Mouse (Mus musculus): Measurements from ENCODE around the gene Vps9d1. TPM values are rescaled to one million over a fixed set of nuclear protein-coding genes. Genes with fewer than 3 reads are reported as not detected.
"Not testable (repeated sequence)": the region's sequence is repeated elsewhere in the genome, so short reads cannot be mapped to it uniquely, and the experiment has no call there.

The Vps9d1 gene
- polyA plus RNA-seq, 1 experiment from 2014 or later: 44.3 TPM

GRCm38 (mm10) chr8:123202288-123202687 lies 51.9 kb downstream of the Vps9d1 start:
- peaks cover 28% of the 10 kb centered on the region for H3K36me3 ChIP-seq
- no peak overlapping the region for H3K9ac ChIP-seq
- 30% methylated on average over 5 of the region's 5 CpGs for WGBS
- no peak overlapping the region for H3K4me2 ChIP-seq (replicated peaks)
- H3K27me3 ChIP-seq: no peaks in the 10 kb centered on the region
- no peak overlapping the region for H3K27ac ChIP-seq
- 0 out of 2 replicates have a peak, but pooled peaks cover 3% of the 10 kb centered on the region for H3K4me1 ChIP-seq
- H3K4me3 ChIP-seq: no peak overlapping the region
- H3K9me3 ChIP-seq (replicated peaks): no peaks in the 10 kb centered on the region
- ATAC-seq (ENCODE audit: low FRiP score): 0 out of 2 replicates have a peak, but pooled peaks have one; percentile 19

DNA sequence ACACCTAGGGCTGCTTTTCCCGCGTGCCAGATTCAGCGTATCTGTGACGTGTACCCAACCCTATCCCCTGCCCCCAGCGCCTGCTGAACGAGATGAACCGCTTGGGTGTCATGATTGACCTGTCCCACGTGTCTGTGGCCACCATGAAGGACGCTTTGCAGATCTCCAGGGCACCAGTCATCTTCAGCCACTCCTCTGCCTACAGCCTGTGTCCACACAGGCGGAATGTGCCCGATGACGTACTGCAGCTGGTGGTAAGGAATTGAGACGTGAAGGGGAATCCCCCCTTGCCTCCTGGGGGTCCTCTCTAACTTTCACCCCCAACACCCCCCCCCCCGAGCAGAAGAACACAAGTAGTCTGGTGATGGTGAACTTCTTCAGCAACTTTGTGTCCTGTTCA lies 54.3 kb downstream of the Vps9d1 start:
- Histone ChIP-seq H3K9me3 (replicated peaks) (no peaks in the 10 kb centered on the region), H3K4me3 (no peak overlapping the region), H3K27me3 (no peaks in the 10 kb centered on the region), H3K9ac (no peak overlapping the region), H3K4me2 (replicated peaks) (no peak overlapping the region), H3K36me3 (peaks cover 9% of the 10 kb centered on the region), H3K27ac (no peak overlapping the region), H3K4me1 (0 out of 2 replicates have a peak, but pooled peaks cover 3% of the 10 kb centered on the region)
- no peak for ATAC-seq (ENCODE audit: low FRiP score)
- WGBS: 75% methylated on average over 14 of the region's 14 CpGs

- WGBS: 75% methylated on average over 5 of the region's 5 CpGs
- H3K27ac ChIP-seq; H3K4me3 ChIP-seq; H3K4me2 ChIP-seq (replicated peaks); H3K9me3 ChIP-seq (replicated peaks); H3K4me1 ChIP-seq; H3K27me3 ChIP-seq; ATAC-seq (ENCODE audit: low FRiP score); H3K36me3 ChIP-seq; H3K9ac ChIP-seq: not testable (repeated sequence)
Measured at GRCm38 (mm10) chr8:123197016-123197415, 57.1 kb downstream of the Vps9d1 start.

DNA sequence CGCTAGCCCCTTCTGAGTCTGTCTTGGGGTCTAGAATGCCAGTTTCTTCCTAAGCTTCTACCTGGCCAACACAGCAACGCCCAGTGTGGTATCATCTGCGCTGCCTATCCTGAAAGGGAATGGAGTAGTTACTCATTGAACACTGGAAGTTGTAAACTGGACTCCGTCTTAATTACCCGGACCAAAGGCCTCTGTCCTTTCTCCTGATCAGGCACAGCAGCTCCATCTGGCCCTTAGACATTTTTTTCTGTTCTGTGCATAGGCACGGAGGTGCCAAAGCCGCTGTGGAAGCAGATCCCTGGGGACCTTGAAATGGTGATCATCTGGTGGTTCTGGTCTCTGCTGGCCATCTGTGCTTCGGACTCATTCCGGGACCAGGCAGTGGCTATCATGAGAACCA lies 60.4 kb downstream of the Vps9d1 start:
- WGBS: 86% methylated on average over 9 of the region's 9 CpGs
- H3K36me3 ChIP-seq: no peaks in the 10 kb centered on the region
- H3K9me3 ChIP-seq (replicated peaks): no peaks in the 10 kb centered on the region
- no peaks in the 10 kb centered on the region for H3K4me1 ChIP-seq
- no peak overlapping the region for H3K4me3 ChIP-seq
- ATAC-seq (ENCODE audit: low FRiP score): no peak
- no peaks in the 10 kb centered on the region for H3K27me3 ChIP-seq
- H3K4me2 ChIP-seq (replicated peaks): no peak overlapping the region
- no peak overlapping the region for H3K27ac ChIP-seq
- no peak overlapping the region for H3K9ac ChIP-seq

Other genes starting within 250 kb of the Vps9d1 start
- 87.0 and 90.1 TPM in 2 replicates for gene Ankrd11, start 212.1 kb downstream of the Vps9d1 start, polyA plus RNA-seq (2016; fragmentation: Nextera tagmentation; extraction: Ambion mirVana)
- 62.6 and 63.9 TPM in 2 replicates for gene Spg7, start 191.4 kb downstream of the Vps9d1 start, polyA plus RNA-seq (2016; fragmentation: Nextera tagmentation; extraction: Ambion mirVana)
- 1,018 and 1,026 TPM in 2 replicates for gene Rpl13, start 152.0 kb downstream of the Vps9d1 start, polyA plus RNA-seq (2016; fragmentation: Nextera tagmentation; extraction: Ambion mirVana)
- gene Cpne7, start 137.0 kb downstream of the Vps9d1 start, polyA plus RNA-seq (2016; fragmentation: Nextera tagmentation; extraction: Ambion mirVana): 0.15 and 0.35 TPM in 2 replicates
- gene Sult5a1, start 96.0 kb downstream of the Vps9d1 start, polyA plus RNA-seq (2016; fragmentation: Nextera tagmentation; extraction: Ambion mirVana): 8.1 and 9.7 TPM in 2 replicates
- 0.35 and 0.36 TPM in 2 replicates for gene Dpep1, start 68.1 kb downstream of the Vps9d1 start, polyA plus RNA-seq (2016; fragmentation: Nextera tagmentation; extraction: Ambion mirVana)
- 160 and 166 TPM in 2 replicates for gene Chmp1a, start 41.6 kb downstream of the Vps9d1 start, polyA plus RNA-seq (2016; fragmentation: Nextera tagmentation; extraction: Ambion mirVana)
- 8.3 and 8.8 TPM in 2 replicates for gene Spata33, start 41.5 kb downstream of the Vps9d1 start, polyA plus RNA-seq (2016; fragmentation: Nextera tagmentation; extraction: Ambion mirVana)
- 37.6 and 39.1 TPM in 2 replicates for gene Cdk10, start 29.5 kb downstream of the Vps9d1 start, polyA plus RNA-seq (2016; fragmentation: Nextera tagmentation; extraction: Ambion mirVana)
- 2.8 and 3.1 TPM in 2 replicates for gene Spata2l, start 18.1 kb downstream of the Vps9d1 start, polyA plus RNA-seq (2016; fragmentation: Nextera tagmentation; extraction: Ambion mirVana)
- gene Zfp276, start 153 bp downstream of the Vps9d1 start, polyA plus RNA-seq (2016; fragmentation: Nextera tagmentation; extraction: Ambion mirVana): 32.9 and 35.0 TPM in 2 replicates
- 20.9 and 21.0 TPM in 2 replicates for gene Fanca, start 64.2 kb upstream of the Vps9d1 start, polyA plus RNA-seq (2016; fragmentation: Nextera tagmentation; extraction: Ambion mirVana)
- 28.9 and 32.2 TPM in 2 replicates for gene Spire2, start 78.4 kb upstream of the Vps9d1 start, polyA plus RNA-seq (2016; fragmentation: Nextera tagmentation; extraction: Ambion mirVana)
- gene Tcf25, start 119.4 kb upstream of the Vps9d1 start, polyA plus RNA-seq (2016; fragmentation: Nextera tagmentation; extraction: Ambion mirVana): 212 and 231 TPM in 2 replicates
- 0.09 and 0.20 TPM in 2 replicates for gene Mc1r, start 152.8 kb upstream of the Vps9d1 start, polyA plus RNA-seq (2016; fragmentation: Nextera tagmentation; extraction: Ambion mirVana)
- gene Tubb3, start 157.1 kb upstream of the Vps9d1 start, polyA plus RNA-seq (2016; fragmentation: Nextera tagmentation; extraction: Ambion mirVana): 1,043 and 1,050 TPM in 2 replicates
- 40.1 and 42.5 TPM in 2 replicates for gene Def8, start 169.2 kb upstream of the Vps9d1 start, polyA plus RNA-seq (2016; fragmentation: Nextera tagmentation; extraction: Ambion mirVana)
- 64.7 and 66.5 TPM in 2 replicates for gene Afg3l1, start 223.6 kb upstream of the Vps9d1 start, polyA plus RNA-seq (2016; fragmentation: Nextera tagmentation; extraction: Ambion mirVana)